Mouse (Mus musculus) stomach, embryonic 14.5 days (tissue): Measurements from ENCODE around the gene Asb13. TPM values are rescaled to one million over a fixed set of nuclear protein-coding genes. Genes with fewer than 3 reads are reported as not detected.

ENCODE experiments used
- ATAC-seq: fragments of 200-750 bp; cut with Nextera tagmentation; 2 replicates; pipeline ENCODE4 v1.8.0; 2017; ENCODE audit warnings: low read depth, moderate TSS enrichment; ENCODE audit not compliant: insufficient number of reproducible peaks, insufficient read depth, low FRiP score
- H3K27ac ChIP-seq: fragments of 300-500 bp; sonication (generic); 2 replicates; pipeline ENCODE4 v1.5.1; 2014; ENCODE audit warnings: mild to moderate bottlenecking, low read length, moderate library complexity, mixed read lengths
- H3K27me3 ChIP-seq: fragments of 300-500 bp; sonication (generic); 2 replicates; pipeline ENCODE4 v1.6.1; 2014; ENCODE audit warnings: low read length, control low read depth, mixed read lengths; ENCODE audit not compliant: control insufficient read depth, insufficient read depth
- H3K36me3 ChIP-seq: fragments of 300-500 bp; sonication (generic); 2 replicates; pipeline ENCODE4 v1.6.1; 2014; ENCODE audit warnings: mild to moderate bottlenecking, control low read depth, low read length, moderate library complexity, mixed read lengths; ENCODE audit not compliant: control insufficient read depth, insufficient read depth
- H3K4me1 ChIP-seq: fragments of 300-500 bp; sonication (generic); 2 replicates; pipeline ENCODE4 v1.6.1; 2014; ENCODE audit warnings: low read length, control low read depth, mixed read lengths; ENCODE audit not compliant: control insufficient read depth, insufficient read depth
- H3K4me2 ChIP-seq: fragments of 300-500 bp; sonication (generic); replicated peaks from 2 replicates; pipeline ENCODE4 v1.6.1; 2014; ENCODE audit warnings: low read depth, low read length, control low read depth
- H3K4me3 ChIP-seq: fragments of 300-500 bp; sonication (generic); 2 replicates; pipeline ENCODE4 v1.5.1; 2014; ENCODE audit warnings: low read depth, low read length, control low read depth
- H3K9ac ChIP-seq: fragments of 300-500 bp; sonication (generic); replicated peaks from 2 replicates; pipeline ENCODE4 v1.6.1; 2014; ENCODE audit warnings: low read depth, mild to moderate bottlenecking, control low read depth, low read length, moderate library complexity, mixed read lengths
- H3K9me3 ChIP-seq: fragments of 300-500 bp; sonication (generic); 2 replicates; pipeline ENCODE4 v1.6.1; 2016; ENCODE audit warnings: low read depth, low read length, control low read depth; ENCODE audit not compliant: control insufficient read depth
- whole genome bisulfite sequencing: fragments of 180-500 bp; shearing (Covaris S2); extraction: QIAGEN DNeasy Blood & Tissue Kit; methylation state at CpG from one replicate; pipeline ENCODE4 v1.1.7; 2014; 5-methylcytosine and 5-hydroxymethylcytosine counted together
- polyA plus RNA-seq: library from polyadenylated mRNA; unstranded; fragments of >200 nt; fragmentation: Nextera tagmentation; extraction: Ambion mirVana; gene quantifications from 2 replicates; pipeline ENCODE4 v1.2.1, GENCODE M21; 2014

The Asb13 gene
- polyA plus RNA-seq, 1 experiment from 2014 or later = 18.1 TPM

DNA sequence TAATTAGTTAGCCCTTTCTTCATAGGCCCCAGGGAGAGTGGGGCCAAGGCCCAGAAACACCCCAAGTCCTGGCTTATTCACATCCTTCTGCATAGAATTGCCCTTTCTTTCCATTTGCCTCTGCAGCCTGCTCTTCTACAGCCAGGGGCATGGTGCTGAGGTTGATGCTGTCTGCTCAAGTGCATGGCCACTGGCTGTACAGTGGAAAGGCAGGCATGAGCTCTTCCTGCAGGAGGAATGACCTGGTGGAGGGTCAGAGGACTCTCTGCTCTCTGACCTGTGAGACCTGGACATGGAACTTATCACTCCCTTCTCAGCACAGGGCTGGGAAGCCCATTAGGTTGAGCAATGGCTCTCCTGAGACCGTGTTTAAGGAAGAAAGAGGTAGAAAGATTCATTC is 35.8 kb downstream of the Asb13 start:
- ATAC-seq = no peak
- no peaks in the 10 kb centered on the region for H3K27me3 ChIP-seq
- no peaks in the 10 kb centered on the region for H3K9me3 ChIP-seq
- no peak overlapping the region for H3K27ac ChIP-seq
- WGBS = 86% methylated on average over 1 of the region's 1 CpGs
- H3K9ac ChIP-seq = no peak overlapping the region
- H3K36me3 ChIP-seq = no peaks in the 10 kb centered on the region
- H3K4me1 ChIP-seq = no peaks in the 10 kb centered on the region
- no peak overlapping the region for H3K4me2 ChIP-seq
- no peak overlapping the region for H3K4me3 ChIP-seq

DNA sequence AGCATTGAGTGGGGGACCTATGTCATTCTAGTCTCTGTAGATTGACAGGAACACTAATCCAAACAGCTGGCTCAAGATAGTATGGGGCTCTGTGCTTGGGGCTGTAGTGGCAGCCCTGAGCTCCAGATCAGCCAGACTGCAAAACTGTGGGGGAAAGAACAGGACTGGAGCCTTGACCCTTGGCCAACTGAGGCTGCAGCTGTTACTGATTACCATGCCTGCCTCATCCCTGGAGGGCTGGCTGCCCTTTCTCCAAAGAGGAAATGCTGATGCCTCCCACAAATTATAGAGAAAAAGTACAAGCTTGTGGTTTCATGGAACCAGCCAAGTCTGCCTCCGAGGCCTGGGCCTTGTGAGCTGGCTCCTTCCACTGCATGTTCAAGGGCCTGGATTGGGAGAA is 36.2 kb downstream of the Asb13 start:
- Histone ChIP-seq H3K9me3 (no peaks in the 10 kb centered on the region), H3K27ac (no peak overlapping the region), H3K27me3 (no peaks in the 10 kb centered on the region), H3K4me1 (no peaks in the 10 kb centered on the region), H3K36me3 (no peaks in the 10 kb centered on the region), H3K4me3 (no peak overlapping the region), H3K9ac (no peak overlapping the region), H3K4me2 (no peak overlapping the region)
- WGBS = 84% methylated on average over 1 of the region's 1 CpGs
- ATAC-seq = no peak

DNA sequence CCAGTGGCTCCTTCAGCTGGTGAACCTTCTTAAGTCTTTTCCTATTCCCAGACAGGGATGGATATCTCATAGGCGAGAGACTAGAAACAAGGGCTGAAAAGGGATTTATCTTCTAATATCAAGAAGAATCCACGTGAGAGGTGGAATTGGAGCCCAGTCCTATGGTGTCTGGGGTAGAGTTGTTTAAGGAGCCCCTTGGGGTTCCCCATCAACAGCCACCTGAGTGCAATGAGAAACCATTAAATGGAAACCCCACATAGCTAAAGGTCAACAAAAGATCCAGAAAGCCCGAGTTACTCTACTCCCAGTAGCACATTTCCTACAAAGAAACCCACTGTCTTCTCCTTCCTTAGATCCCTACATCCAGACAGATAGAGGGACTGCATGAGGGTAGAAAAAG is 39.3 kb downstream of the Asb13 start:
- H3K4me1 ChIP-seq = no peaks in the 10 kb centered on the region
- no peak overlapping the region for H3K4me3 ChIP-seq
- H3K9me3 ChIP-seq = no peaks in the 10 kb centered on the region
- 74% methylated on average over 3 of the region's 3 CpGs for WGBS
- no peaks in the 10 kb centered on the region for H3K27me3 ChIP-seq
- H3K36me3 ChIP-seq = no peaks in the 10 kb centered on the region
- ATAC-seq = no peak
- no peak overlapping the region for H3K4me2 ChIP-seq
- no peak overlapping the region for H3K9ac ChIP-seq
- H3K27ac ChIP-seq = no peak overlapping the region

DNA sequence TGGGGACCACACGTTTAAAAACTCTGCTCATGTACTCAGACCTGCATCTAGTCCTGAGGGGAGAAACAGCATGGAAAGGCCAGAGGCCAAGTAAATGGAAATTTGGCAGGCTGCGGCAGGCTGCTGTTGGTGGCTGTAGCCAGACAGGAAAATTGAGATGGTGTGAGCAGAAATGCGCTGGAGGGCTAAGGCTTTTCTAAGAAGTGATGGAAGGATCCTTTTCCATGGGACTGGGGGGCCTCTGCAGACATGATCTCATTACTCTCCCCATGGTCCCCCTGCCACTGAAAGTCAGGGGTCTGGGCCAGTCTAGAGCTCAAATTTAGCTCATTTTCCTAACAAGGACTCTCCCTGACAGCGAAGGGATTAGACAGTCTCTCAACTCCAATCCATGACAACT is 39.8 kb downstream of the Asb13 start:
- Histone ChIP-seq H3K9ac (no peak overlapping the region), H3K36me3 (no peaks in the 10 kb centered on the region), H3K9me3 (no peaks in the 10 kb centered on the region), H3K4me2 (no peak overlapping the region), H3K4me1 (no peaks in the 10 kb centered on the region), H3K27ac (no peak overlapping the region), H3K27me3 (no peaks in the 10 kb centered on the region), H3K4me3 (no peak overlapping the region)
- no peak for ATAC-seq
- WGBS = 61% methylated on average over 4 of the region's 4 CpGs

DNA sequence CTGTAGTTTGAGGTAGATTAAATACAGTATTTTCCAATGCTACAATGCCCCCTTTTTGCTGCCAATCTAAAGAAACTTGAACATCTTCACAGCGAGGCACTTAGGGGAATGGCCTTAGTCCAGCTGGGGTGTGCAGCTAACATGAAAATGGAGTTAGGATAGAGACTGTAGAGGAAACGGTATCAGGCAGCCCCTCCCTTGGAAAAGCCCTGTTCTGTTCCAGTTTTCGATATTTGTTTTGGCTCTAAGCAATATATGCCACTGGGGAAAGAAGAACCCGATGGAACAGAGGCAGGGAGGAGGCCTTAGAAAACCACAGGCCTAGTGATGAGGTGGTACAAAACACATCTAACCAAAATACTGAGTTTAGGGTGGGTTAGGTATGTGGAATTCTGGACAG is 42.0 kb downstream of the Asb13 start:
- ATAC-seq = no peak
- Histone ChIP-seq H3K4me2 (no peak overlapping the region), H3K27me3 (no peaks in the 10 kb centered on the region), H3K4me1 (no peaks in the 10 kb centered on the region), H3K27ac (no peak overlapping the region), H3K4me3 (no peak overlapping the region), H3K9me3 (no peaks in the 10 kb centered on the region), H3K36me3 (no peaks in the 10 kb centered on the region), H3K9ac (no peak overlapping the region)
- WGBS = 89% methylated on average over 4 of the region's 4 CpGs

DNA sequence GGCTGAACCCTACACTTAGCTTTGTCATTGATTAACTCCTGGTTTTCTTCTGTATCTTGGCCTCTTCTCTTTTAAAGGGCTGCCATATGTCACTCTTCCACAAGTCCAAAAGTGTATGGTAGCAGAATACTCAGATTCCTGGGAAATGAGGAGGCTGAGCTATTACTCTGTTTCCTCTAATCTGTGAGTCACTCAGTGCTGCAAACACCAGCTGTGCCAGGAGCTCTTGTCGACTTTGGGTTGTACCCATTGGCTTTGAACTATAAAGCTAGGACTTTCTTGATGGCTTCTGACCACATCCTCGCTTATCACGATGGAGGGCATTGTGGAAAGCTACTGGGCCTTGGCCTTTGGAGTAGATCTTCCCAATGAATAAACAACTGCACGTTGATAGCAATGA is 45.3 kb downstream of the Asb13 start:
- Histone ChIP-seq H3K9me3 (no peaks in the 10 kb centered on the region), H3K4me2 (no peak overlapping the region), H3K4me1 (no peaks in the 10 kb centered on the region), H3K27ac (no peak overlapping the region), H3K9ac (no peak overlapping the region), H3K4me3 (no peak overlapping the region), H3K27me3 (no peaks in the 10 kb centered on the region), H3K36me3 (no peaks in the 10 kb centered on the region)
- 76% methylated on average over 4 of the region's 4 CpGs for WGBS
- no peak for ATAC-seq

DNA sequence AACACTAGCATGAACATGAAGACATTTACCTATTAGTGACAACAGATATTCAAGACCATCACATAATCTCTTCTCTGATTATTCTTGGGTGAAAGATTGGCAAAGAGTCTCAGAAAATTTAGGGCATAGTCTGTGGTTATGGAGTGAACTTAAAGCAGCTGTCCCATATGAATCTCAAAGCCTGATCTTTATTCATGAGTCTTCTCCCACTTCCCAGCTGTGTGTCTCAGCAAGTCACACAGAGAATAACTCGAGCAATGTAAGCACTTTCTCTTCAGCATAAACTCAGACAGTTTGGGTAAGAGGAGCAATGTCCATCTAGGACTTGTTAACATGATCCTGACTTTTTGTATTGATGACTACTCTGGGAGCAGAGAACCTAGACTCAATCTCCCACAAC is 52.5 kb downstream of the Asb13 start:
- Histone ChIP-seq H3K9me3 (no peaks in the 10 kb centered on the region), H3K36me3 (no peaks in the 10 kb centered on the region), H3K4me1 (no peaks in the 10 kb centered on the region), H3K4me3 (no peak overlapping the region), H3K4me2 (no peak overlapping the region), H3K27me3 (no peaks in the 10 kb centered on the region), H3K9ac (no peak overlapping the region), H3K27ac (no peak overlapping the region)
- no peak for ATAC-seq
- 73% methylated on average over 1 of the region's 1 CpGs for WGBS

DNA sequence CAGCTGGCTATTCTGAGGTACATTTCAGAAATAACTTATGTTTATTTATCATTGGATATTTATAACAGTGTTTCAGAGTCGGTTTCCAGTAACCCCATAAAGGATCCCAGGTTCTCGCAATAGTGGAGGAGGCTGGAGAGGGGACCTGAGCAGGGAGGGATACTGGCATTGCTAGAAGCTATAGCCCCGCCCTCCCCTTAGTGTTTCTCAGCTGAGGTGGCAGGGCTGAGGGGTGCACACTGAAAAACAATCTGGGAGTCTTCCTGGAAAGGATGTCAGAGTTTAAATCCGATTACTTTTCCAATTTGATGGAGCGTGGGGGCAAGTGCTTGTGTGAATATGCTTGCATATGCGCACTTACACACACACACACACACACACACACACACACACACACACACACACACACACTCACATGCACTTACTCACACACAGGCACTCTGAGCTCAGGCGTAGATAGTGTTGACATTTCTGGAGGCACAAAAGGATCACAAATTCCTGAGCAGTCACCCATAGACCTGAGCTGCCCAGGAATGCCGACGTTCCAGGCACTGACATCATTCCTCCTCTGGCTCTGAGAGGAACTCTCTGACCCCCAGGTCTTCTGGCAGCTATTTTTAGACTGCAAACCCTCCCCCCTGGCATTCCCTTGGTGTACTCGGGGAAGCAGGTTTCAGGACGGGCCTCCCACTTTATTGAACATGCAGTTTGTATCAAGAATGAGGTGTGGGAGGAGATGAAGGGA is 60.9 kb downstream of the Asb13 start:
- 8% methylated on average over 11 of the region's 11 CpGs for WGBS
- ATAC-seq = peak; percentile 97
- Histone ChIP-seq H3K4me1 (peaks cover 7% of the 10 kb centered on the region), H3K27me3 (no peaks in the 10 kb centered on the region), H3K9ac (no peak overlapping the region), H3K27ac (no peak overlapping the region), H3K36me3 (no peaks in the 10 kb centered on the region), H3K4me2 (0 out of 2 replicates have a peak overlapping the region, but pooled peaks have one; percentile 0), H3K9me3 (no peaks in the 10 kb centered on the region), H3K4me3 (no peak overlapping the region)
